Mouse (Mus musculus): ENCODE measurements around the gene Borcs6.
A peak's percentile ranks its signal among the peaks of the same experiment; 100 is the strongest.

Borcs6 gene

DNA sequence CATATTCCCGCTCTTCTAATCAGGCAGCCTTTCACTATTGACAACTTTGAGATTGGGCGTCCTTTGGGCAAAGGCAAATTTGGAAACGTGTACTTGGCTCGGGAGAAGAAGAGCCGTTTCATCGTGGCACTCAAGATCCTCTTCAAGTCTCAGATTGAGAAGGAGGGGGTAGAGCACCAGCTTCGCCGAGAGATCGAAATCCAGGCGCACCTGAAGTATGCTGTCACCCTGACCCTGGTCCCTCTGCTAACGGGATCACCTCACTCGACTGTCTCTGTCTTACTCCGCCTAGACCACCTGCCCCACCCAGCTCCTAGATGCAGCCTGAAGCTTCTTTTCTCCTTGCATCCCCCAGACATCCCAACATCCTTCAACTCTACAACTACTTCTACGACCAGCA, 11.4 kb upstream of the Borcs6 start:
- no peak for DNase-seq (ENCODE audit: low read depth, low spot score)

DNA sequence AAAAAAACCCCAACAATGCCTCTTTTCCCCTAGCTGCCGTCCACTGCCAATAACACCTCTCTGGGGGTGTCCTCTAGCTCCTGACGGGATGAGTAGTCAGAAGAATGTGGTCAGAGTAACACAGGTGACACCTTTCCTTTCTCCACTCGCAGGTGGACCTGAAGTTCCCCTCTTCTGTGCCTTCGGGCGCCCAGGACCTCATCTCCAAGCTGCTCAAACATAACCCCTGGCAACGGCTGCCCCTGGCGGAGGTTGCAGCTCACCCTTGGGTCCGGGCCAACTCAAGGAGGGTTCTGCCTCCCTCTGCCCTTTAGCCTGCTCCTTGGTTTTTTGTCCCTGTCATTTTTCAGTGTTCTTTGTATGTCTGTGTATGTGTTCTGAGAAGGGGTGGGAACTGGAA, 8.8 kb upstream of the Borcs6 start:
- no peak for DNase-seq (ENCODE audit: low read depth, low spot score)

DNA sequence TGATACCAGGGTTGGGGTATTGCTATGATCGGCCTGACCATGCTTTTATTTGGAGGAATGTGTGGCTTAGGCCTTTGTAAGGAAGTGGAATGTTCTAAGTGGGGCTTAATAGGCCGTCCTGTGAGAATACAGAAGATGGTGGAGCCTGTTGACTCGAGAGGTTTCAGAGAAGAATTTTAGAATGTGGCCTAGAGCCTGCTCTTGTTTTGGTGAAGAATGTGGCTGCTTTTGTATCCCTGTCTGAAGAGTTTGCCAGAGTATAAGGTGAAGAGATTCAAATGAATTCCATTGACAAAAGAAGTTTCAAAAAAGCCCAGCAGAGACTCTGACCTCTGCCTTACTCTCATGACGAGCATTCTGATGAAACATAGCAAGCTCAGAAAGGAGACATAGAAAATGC, 7.7 kb upstream of the Borcs6 start:
- no peak for DNase-seq (ENCODE audit: low read depth, low spot score)

DNA sequence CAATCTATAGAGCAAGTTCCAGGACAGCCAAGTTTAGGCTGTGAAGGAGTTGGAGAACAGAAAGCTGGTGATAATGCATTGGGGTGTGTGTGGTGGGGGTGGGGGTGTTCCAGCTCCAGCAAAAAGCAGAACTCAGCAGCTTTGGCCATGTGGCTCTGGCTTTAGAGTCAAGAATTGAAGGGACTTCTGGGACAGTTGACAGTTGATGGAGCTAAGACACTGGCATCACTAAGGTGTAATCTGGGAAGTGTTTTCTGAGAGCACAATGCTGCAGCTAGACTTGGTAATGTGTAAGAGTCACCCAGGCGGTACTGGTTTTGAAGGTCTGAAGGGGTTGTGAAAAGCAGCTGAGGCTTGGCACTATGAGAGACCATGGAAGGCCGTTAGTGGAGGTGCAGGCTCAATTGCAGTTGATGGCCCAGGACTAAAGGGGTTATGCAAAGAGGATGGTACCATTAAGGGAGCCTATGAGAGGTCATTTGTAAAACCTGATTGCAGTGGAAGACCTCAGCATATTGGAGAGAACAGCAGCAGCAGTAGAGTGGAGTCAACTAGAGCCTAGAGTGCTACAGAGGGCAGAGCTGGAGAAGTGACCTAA, 6.6 kb upstream of the Borcs6 start:
- no peak for DNase-seq (ENCODE audit: low read depth, low spot score)

DNA sequence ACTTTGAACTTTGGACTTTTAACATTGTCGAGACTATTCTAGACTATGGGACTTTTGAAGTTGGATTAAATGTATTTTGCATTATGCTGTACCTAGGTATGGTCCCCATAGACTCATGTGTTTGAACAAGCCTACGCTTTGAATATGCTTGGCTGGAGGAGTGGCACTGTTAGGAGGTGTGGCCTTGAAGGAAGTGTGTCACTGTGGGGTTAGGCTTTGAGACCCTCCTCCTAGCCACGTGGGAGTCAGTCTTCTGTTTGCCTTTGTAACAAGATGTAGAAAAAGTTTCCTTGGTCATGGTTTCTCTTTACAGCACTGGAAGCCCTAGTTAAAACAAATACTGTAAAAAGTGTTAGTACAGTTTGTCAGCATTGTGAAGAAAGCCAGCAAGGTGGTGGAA, 5.7 kb upstream of the Borcs6 start:
- DNase-seq (ENCODE audit: low read depth, low spot score) = peak; percentile 43

DNA sequence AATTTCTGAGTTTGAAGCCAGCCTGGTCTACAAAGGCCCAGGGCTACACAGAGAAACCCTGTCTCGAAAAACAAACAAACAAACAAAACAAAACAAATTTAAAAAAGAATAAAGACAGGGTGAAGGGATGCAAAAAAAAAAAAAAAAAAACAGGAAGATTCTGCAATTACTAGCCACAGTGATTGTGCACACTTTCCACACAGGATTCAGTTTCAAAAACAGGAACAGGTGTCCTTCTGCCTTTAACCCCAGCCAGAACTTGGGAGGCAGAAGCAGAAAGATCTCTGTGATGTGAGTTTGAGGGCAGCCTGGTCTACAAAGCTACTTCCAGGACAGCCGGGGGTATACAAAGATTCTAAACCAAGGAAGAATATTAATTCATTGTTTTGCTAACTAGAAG, 1.3 kb upstream of the Borcs6 start:
- no peak for DNase-seq (ENCODE audit: low read depth, low spot score)

DNA sequence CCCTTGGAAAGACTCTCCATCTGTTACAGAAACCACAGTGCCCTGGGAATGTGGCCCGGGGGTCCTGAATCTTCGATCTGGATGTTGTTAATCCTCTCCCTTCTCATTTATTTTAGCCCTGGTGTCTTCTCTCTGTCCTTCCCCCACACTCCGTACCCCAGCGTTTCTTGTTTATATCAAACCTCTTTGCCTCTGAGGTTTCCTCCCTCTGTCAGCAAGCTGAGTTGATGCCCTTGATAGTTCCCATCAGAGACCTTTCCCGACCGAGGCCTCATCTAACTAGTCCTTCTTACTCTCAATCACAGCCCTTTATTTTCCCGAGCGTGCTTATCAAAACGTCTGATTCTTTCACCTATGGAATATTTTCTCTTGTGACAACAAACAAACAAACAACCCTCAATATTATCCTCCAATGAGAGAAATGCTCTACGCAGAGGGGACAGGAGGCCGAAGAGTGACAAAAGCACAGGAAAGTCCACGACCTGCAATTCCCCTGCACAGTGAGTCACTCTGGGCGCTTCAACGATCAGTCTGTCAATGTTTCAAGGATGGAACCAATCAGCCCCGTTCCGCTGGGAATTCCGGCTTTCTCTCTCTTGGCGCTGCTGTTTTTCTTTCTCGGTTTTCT, 674 bp upstream of the Borcs6 start:
- DNase-seq (ENCODE audit: low read depth, low spot score) = peak; percentile 47

DNA sequence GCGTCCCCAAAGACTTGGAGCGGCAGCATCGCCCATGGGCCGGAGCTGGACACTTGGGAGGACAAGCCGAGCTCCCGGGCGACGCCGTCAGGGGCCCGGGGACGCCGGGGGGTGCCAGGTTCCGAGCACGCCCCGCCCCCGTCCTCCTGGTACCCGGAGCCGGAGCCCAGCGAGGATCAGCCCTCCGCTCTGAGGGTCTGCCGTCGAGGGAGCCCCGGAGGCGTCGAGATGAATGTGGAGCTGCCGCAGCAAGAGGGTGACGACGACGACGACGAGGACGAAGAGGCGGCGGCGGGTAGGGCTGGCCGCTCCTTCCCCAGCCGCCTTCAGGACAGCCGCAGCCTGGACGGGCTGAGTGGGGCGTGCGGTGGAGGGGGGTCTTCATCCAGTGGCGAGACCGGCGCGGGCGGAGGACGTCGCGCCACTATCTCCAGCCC, 476 bp downstream of the Borcs6 start:
- DNase-seq (ENCODE audit: low read depth, low spot score) = peak; percentile 69

DNA sequence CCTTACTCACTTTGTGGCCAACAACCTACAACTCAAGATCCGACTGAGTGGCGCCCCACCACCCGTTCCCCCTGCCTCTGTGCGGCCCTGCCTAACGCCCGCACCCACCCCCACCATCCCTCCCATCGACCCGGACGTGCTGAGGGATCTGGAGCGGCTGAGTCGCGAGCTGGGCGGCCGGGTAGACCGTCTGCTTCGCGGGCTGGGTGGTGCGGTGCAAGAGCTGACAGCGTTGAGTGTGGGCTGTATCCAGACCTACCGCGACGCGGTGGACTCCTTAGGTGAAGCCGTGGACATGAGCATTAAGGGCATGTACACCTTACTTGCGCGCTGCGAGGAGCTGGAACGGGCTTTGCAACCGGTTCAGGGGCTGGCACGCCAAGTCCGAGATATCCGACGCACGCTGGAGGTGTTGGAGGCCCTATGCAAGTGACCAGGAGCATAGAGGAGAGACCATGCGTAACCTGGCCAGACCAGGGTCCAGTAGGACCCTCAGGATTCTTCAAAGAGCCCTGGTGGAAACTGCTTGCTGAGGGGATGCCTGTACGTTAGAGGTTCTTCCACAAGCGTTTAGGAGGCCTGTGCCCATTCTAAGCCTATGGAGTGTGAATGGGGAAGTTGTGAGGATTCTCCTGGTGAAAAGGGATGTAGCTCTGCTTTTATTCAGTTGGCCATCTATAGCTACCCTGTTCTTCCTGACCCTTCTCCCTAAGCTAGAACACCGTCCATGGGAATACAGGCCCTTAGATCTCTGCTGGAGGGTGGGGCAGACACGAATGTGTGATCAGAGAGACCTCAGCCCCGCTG, 1.1 kb downstream of the Borcs6 start:
- peak; percentile 54 for DNase-seq (ENCODE audit: low read depth, low spot score)

DNA sequence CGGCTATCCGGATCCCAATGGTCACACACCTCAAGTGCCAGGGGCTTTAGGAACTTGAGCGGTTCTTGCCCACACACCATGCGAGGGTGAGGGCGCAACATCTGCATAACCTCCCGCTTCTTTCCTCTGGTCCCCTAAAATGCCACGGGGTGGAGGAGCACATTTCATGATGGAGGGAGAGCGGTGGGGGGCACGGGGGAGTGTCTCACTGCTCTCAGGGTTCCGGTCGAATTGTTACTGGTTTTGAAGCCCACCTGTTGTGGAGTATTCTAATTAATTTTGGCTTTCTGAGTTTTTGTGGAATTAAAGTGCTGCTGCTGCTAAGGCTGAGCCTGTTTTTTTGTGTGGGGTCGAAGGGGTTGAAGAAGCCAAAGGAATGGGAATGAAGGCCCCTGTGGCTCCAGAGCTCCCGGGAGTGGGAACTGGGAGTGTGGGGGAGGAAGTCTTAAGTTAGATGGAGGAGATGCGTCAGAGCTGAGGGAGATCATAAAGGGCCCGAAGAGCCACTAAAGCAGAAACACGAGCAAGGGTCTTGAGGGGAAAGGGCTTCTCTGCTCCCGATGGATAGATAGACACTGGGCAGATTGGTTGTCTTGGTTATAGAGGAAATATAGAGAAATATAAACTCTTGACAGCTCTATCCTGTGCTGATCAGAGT, 1.9 kb downstream of the Borcs6 start:
- peak; percentile 20 for DNase-seq (ENCODE audit: low read depth, low spot score)

DNA sequence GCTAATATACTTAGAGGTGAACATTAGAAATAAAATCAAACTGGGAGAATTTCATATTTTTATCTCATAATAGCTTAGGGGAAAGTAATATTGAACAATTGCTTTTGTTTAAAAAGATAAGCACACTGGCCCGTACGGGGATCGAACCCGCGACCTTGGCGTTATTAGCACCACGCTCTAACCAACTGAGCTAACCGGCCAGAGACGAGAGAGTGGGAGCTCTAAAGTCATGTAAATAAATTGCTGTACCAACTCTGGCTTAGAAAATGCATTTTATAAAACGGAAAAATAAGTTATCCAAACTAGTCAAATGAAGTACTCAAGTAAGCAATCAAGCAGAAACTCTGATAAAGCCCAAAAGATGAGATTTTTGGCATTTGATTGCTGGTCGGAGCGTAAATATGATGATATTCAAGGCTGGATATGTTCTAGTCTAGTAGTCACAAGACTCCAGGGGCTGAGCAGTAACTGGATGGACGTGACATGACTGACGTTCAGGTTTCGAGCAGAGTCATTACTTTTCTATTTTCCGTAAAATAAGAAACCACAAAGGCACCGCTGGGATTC, 2.8 kb downstream of the Borcs6 start:
- DNase-seq (ENCODE audit: low read depth, low spot score) = peak; percentile 85

DNA sequence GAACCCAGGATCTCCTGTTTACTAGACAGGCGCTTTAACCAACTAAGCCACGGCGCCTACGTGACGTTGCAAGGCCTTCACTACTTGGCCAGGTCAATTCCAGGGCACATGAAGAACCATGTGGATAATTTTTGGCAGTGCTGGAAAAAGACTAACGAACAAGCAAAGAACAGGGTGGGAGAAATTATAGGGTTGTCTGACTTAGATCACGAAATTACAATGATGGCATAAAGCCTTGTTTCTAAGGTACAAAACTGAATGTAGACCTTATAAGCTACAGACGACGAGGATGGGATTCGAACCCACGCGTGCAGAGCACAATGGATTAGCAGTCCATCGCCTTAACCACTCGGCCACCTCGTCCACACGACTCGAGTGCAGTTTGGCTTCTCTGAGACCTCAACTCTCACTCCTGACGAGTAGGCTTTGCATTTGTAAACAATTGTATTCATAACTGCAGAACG, 3.3 kb downstream of the Borcs6 start:
- DNase-seq (ENCODE audit: low read depth, low spot score) = peak; percentile 95

DNA sequence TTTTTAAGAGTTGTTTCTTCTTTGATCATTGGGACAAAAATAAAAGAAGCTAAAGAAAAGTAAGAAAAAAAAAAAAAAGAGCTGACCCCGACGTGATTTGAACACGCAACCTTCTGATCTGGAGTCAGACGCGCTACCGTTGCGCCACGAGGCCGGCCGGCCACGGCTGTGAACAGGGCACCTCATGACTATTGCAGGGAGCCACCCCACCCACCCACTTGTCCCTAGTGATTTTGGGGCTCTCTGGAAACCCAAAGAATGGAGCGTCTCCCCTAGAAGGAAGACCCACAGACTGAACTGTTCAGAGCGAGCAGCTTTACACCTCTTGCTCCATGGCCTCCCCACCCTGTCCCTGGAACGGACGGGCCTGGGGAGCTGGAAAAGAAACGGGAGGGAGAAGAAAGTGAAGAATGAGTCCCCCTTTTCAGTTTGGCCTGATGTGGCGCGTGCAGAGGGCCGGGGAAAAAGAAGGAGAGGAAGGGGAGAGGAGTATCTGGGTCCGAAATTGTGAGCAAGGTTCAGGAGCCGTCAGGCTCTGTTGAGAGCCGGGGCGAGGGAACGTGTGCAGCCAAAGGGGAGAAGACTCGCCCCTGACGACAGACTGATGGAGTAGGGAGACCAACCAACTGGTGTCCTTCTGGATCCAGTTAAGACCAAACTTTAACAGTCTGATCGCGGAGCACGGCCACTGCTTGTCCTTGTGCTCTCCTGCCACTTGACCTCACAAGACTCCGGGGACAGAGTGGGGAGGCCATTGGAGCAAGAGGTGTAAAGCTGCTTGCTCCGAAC, 4.1 kb downstream of the Borcs6 start:
- DNase-seq (ENCODE audit: low read depth, low spot score) = peak; percentile 92

DNA sequence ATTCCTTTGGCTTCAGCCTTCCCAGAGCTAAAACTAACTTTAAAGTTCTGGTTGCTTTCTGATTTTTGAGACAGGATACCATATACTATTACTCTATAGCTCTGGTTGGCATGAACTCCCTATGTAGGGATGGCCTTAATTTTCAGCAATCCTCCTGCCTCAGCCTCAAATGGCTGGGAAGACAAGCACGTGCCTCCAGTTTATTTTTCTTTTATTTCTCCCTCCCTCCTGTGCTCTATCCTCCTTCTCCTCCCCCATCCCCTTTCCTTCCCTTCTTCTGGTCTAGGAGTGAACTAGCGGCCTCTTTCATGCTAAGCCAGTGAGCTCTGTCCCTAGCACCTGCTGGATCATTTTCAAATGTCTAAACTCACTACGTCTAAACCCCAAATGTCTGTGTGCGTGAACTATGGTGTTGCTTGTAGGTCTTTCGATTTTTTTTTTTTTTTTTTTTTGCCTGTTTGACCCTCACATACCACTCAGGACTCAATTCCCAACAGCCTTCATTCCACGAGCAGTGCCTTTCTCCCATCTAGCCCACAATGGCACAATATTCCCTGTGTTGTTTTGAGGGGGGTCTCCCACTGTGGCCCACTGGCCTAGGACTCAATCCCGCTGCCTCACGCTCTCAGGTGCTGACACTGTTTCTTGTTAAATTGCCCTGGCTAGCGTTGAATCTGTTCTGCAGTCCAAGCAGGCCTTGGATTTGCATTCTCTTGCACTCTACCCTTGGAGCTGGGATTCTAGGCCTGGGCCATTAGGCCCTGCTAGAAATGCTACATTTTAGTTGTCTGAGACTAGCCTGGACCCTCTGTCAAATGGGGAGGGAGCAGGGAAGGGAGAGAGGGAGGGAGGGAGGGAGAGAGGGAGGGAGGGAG, 5.0 kb downstream of the Borcs6 start:
- no peak for DNase-seq (ENCODE audit: low read depth, low spot score)

DNA sequence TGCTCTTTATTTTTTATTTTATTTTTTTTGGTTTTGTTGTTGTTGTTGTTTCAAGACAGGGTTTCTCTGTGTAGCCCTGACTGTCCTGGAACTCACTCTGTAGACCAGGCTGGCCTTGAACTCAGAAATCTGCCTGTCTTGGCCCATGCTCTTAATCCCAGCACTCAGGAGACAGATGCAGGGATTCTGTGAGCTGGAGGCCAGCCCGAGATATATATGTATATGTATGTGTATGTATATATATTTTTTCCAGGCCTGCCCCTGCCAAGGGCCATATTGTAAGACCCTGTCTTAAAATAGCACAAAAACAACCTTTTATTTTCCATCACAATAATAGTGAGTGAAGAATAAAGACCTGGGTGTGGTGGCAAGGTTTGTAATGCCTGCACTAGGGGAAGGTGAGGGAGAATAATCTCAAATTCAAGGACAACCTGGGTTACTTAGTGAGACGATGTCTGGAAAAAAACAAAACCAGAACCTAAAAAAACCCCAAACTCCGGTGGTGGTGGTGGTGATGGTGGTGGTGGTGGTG, 5.9 kb downstream of the Borcs6 start:
- DNase-seq (ENCODE audit: low read depth, low spot score) = no peak

DNA sequence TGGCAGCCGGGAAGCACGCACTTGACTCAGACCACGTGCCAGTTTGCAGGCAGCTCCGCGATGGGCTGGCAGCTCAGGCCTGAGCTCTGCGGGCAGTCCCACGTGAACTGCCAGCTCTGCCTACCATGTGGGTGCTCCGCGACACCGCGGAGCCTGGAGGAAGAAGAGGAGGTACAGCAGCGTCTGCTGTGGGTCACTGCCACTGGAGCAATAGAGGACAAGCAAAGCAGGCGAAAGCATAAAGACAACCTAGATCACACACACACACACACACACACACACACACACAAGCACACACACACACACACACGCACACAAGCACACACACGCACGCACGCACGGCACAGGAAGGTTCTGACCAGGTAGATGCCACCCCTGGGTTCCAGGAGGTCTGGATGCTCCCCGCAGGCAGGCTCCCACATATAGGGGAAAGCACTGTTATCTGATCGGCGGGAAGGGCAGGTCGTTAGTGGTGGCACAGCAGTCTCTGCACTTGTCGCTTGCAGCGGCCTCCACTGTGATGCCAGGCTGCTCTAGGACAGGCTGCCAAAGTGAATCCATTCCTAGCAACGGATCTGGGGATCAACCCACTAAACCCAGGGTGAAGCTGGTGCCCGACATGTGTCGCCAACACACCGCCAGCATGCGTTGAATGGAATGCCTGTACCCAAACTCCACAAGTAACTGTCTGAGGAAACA, 6.8 kb downstream of the Borcs6 start:
- DNase-seq (ENCODE audit: low read depth, low spot score) = peak; percentile 63

DNA sequence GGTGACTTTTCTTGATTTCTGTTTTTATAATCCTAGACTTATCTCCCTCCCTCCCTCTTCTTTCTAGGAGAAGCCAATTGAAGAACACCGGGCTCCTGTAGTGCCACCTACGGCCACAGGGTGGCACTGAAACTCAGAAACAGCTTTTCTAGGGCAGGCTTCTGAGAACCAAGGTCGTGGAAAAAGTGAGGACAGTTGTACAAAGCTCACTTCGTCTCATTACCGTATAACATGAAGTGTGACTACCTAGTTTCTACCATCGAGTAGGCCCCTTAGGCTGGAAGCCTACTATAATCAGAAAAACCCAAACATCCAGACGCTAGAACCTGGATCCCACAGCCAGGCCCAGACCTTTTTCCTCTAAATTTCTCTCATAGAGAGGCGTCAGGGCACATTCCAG, 7.4 kb downstream of the Borcs6 start:
- peak; percentile 90 for DNase-seq (ENCODE audit: low read depth, low spot score)

DNA sequence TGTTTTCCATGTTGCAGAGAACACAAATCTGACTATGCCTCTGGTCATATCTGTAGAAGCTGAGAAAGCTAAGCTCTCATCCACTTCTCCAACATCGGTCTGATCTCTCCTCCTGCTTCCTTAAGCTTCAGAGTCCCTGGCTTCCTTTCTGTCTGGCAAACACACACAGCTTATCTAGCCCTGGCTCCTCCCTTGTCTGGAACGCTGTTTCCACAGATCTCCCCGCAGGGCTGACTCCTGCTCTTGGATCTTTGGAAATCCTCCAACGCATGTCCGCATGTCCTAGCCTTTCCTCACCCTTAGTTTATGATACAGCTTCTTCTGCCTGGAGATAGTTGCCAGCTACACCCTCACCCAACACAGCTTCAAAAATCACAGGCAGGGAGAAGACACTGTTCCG, 8.1 kb downstream of the Borcs6 start:
- no peak for DNase-seq (ENCODE audit: low read depth, low spot score)

DNA sequence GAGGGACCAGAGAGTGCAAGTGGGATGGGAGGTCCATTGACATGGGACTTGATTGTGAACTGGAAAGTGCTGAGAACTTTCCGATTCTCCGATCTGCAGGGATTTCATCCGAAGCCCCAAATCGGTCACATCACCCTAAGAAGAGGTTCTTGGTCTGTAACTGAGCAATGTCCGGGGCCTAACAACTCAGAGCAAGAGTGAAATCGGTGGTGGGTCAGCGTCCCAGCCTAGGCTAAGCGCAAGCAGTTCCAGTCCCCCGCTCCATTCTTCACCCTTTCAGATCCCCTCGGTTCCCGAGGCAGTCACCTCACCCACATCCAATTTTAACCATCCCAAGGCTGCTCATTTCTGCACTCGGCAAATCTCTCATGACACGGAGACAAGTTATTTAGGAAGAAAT, 10.6 kb downstream of the Borcs6 start:
- DNase-seq (ENCODE audit: low read depth, low spot score) = no peak

Data from CD4-positive, CD25-positive, alpha-beta regulatory T cell, adult 2 months (primary cell).